Mouse (Mus musculus) CH12.LX (cell line): ENCODE results near the gene 5730596B20Rik. TPM values are rescaled to one million over a fixed set of nuclear protein-coding genes. Genes with fewer than 3 reads are reported as not detected.

ENCODE experiments used
- DNase-seq: peaks from one replicate; pipeline ENCODE4 v3.0.0-alpha.2; 2013; ENCODE audit errors: extremely low read depth
- H3K27ac ChIP-seq: 2 replicates; pipeline ENCODE4 v1.5.1; 2012; ENCODE audit warnings: low read depth, mild to moderate bottlenecking, control low read depth, moderate library complexity; ENCODE audit not compliant: insufficient read depth
- H3K27me3 ChIP-seq: replicated peaks from 2 replicates; pipeline ENCODE3; 2012; ENCODE audit warnings: inconsistent platforms
- H3K36me3 ChIP-seq, 2 experiments: replicated peaks in 1 of 2; 2 replicates each; pipeline versions ENCODE3 to v1.6.1; 2012; ENCODE audit warnings: inconsistent platforms in 1 of 2, low read length in 1 of 2, mild to moderate bottlenecking in 1 of 2, mixed read lengths in 1 of 2, moderate library complexity in 1 of 2; ENCODE audit not compliant: control insufficient read depth in 1 of 2, insufficient read depth in 1 of 2
- H3K4me1 ChIP-seq, 2 experiments: 2 replicates each; pipeline ENCODE4 v1.6.1; 2012; ENCODE audit warnings: inconsistent platforms in 1 of 2, moderate library complexity in 1 of 2; ENCODE audit not compliant: insufficient read depth in 2 of 2, control insufficient read depth in 1 of 2
- H3K4me2 ChIP-seq: 2 replicates; pipeline ENCODE4 v1.6.1; 2012; ENCODE audit warnings: low read depth, mild to moderate bottlenecking, control low read depth; ENCODE audit not compliant: poor library complexity, insufficient read depth, severe bottlenecking
- H3K4me3 ChIP-seq, 3 experiments: fragments of 150-350 bp in 1 of 3; sonication (generic) in 1 of 3; replicated peaks in 1 of 3; 2 replicates each; pipeline versions ENCODE3 to v1.5.1; 2011 to 2012; ENCODE audit warnings: low read depth in 2 of 3, low read length in 2 of 3, mild to moderate bottlenecking in 2 of 3, moderate library complexity in 2 of 3, control low read depth in 1 of 3, improper control_type of control experiment in 1 of 3, inconsistent platforms in 1 of 3, mixed read lengths in 1 of 3; ENCODE audit not compliant: poor library complexity in 1 of 3
- H3K79me2 ChIP-seq: replicated peaks from 2 replicates; pipeline ENCODE4 v1.6.1; 2012; ENCODE audit warnings: mild to moderate bottlenecking, moderate library complexity; ENCODE audit not compliant: control insufficient read depth, poor library complexity, insufficient read depth, severe bottlenecking; ENCODE audit errors: extremely low read depth
- H3K9ac ChIP-seq: 2 replicates; pipeline ENCODE4 v1.6.1; 2012; ENCODE audit warnings: low read depth, mild to moderate bottlenecking, control low read depth, moderate library complexity; ENCODE audit not compliant: insufficient read depth
- H3K9me3 ChIP-seq: replicated peaks from 2 replicates; pipeline ENCODE3; 2012; ENCODE audit warnings: low read length, inconsistent platforms, mixed read lengths
- BHLHE40 ChIP-seq: IDR thresholded peaks from 2 replicates; pipeline ENCODE4 v1.6.1; 2011; ENCODE audit warnings: mild to moderate bottlenecking, low read depth, low read length, improper control_type of control experiment
- CHD1 ChIP-seq: IDR thresholded peaks from 2 replicates; pipeline ENCODE4 v1.6.1; 2012; ENCODE audit warnings: low read depth, low read length, improper control_type of control experiment, inconsistent platforms
- CHD2 ChIP-seq: IDR thresholded peaks from 2 replicates; pipeline ENCODE4 v1.6.1; 2011; ENCODE audit warnings: low read length, improper control_type of control experiment
- CTCF ChIP-seq, 2 experiments: IDR thresholded peaks in 1 of 2; conservative IDR thresholded peaks in 1 of 2; 2 replicates each; pipeline ENCODE4 v1.5.1; 2011 to 2012; ENCODE audit warnings: low read depth in 2 of 2, low read length in 2 of 2, improper control_type of control experiment in 1 of 2, inconsistent platforms in 1 of 2, mild to moderate bottlenecking in 1 of 2, moderate library complexity in 1 of 2
- ELF1 ChIP-seq: IDR thresholded peaks from 2 replicates; pipeline ENCODE4 v1.6.1; 2014; ENCODE audit warnings: low read depth, mild to moderate bottlenecking, inconsistent platforms, low read length, improper control_type of control experiment
- ETS1 ChIP-seq: conservative IDR thresholded peaks from 2 replicates; pipeline ENCODE4 v1.6.1; 2012; ENCODE audit warnings: low read depth, mild to moderate bottlenecking, inconsistent platforms, low read length, improper control_type of control experiment, moderate library complexity
- IRF4 ChIP-seq: IDR thresholded peaks from 2 replicates; pipeline ENCODE4 v1.6.1; 2014; ENCODE audit warnings: low read depth, mild to moderate bottlenecking, inconsistent platforms, low read length, improper control_type of control experiment
- JUN ChIP-seq: IDR thresholded peaks from 2 replicates; pipeline ENCODE4 v1.6.1; 2011; ENCODE audit warnings: low read depth, mild to moderate bottlenecking, low read length, improper control_type of control experiment, moderate library complexity; ENCODE audit not compliant: insufficient read depth
- JUND ChIP-seq: conservative IDR thresholded peaks from 2 replicates; pipeline ENCODE4 v1.6.1; 2011; ENCODE audit warnings: low read depth, low read length, improper control_type of control experiment
- MAFK ChIP-seq: IDR thresholded peaks from 2 replicates; pipeline ENCODE4 v1.6.1; 2011; ENCODE audit warnings: low read length, improper control_type of control experiment; ENCODE audit not compliant: insufficient replicate concordance
- MXI1 ChIP-seq: IDR thresholded peaks from 2 replicates; pipeline ENCODE4 v1.6.1; 2011; ENCODE audit warnings: mild to moderate bottlenecking, low read depth, low read length, improper control_type of control experiment
- MYC ChIP-seq: IDR thresholded peaks from 2 replicates; pipeline ENCODE4 v1.6.1; 2011; ENCODE audit warnings: low read depth, mild to moderate bottlenecking, improper control_type of control experiment, low read length
- NRF1 ChIP-seq: IDR thresholded peaks from 2 replicates; pipeline ENCODE4 v1.6.1; 2014; ENCODE audit warnings: low read depth, mild to moderate bottlenecking, inconsistent platforms, low read length, improper control_type of control experiment, moderate library complexity
- POLR2A ChIP-seq: IDR thresholded peaks from 2 replicates; pipeline ENCODE4 v1.6.1; 2011; ENCODE audit warnings: low read depth, mild to moderate bottlenecking, improper control_type of control experiment, low read length
- RAD21 ChIP-seq: IDR thresholded peaks from 2 replicates; pipeline ENCODE4 v1.6.1; 2011; ENCODE audit warnings: low read depth, mild to moderate bottlenecking, low read length, improper control_type of control experiment, moderate library complexity
- ZKSCAN1 ChIP-seq: IDR thresholded peaks from 2 replicates; pipeline ENCODE4 v1.6.1; 2012; ENCODE audit warnings: low read depth, inconsistent platforms, low read length, improper control_type of control experiment, borderline replicate concordance
- ZMIZ1 ChIP-seq: IDR thresholded peaks from 2 replicates; pipeline ENCODE4 v1.6.1; 2012; ENCODE audit warnings: low read depth, mild to moderate bottlenecking, inconsistent platforms, low read length, improper control_type of control experiment
- dilution Hi-C: fragments of 300-500 bp; cut with MboI; formaldehyde crosslinking; loops from 2 replicates; pipeline ENCODE4 v1.14.3; 2020; ENCODE audit warnings: low sequenced_read_pairs; ENCODE audit not compliant: extremely low pct_unique_long_range_greater_than_20kb, extremely low pct_ligation_motif_present
- in situ Hi-C: fragments of 300-500 bp; cut with MboI; formaldehyde crosslinking; loops from 3 replicates; pipeline ENCODE4 v1.14.3; 2019; ENCODE audit warnings: low sequenced_read_pairs, low pct_ligation_motif_present, low pct_unique_long_range_greater_than_20kb, mixed read lengths
- polyA plus RNA-seq: library from polyadenylated mRNA; unstranded; fragments of >175 nt; gene quantifications from 2 replicates; pipeline ENCODE4 v1.2.1, GENCODE M21; 2012; ENCODE audit warnings: low read depth; ENCODE audit not compliant: insufficient read length
- total RNA-seq, 2 experiments: library from RNA; depleted of rRNA; stranded (reverse); fragments of 300-350 nt in 1 of 2; fragments of >200 nt in 1 of 2; gene quantifications; 2 replicates each; pipeline ENCODE4 v1.2.3; 2012 to 2014

Gene 5730596B20Rik
- total RNA-seq (2012; rRNA removed): not detected in 2 replicates
- total RNA-seq (2014; rRNA removed): not detected in 2 replicates
- polyA plus RNA-seq: 0.07 TPM in 1 of 2 replicates, not detected in the other

DNA sequence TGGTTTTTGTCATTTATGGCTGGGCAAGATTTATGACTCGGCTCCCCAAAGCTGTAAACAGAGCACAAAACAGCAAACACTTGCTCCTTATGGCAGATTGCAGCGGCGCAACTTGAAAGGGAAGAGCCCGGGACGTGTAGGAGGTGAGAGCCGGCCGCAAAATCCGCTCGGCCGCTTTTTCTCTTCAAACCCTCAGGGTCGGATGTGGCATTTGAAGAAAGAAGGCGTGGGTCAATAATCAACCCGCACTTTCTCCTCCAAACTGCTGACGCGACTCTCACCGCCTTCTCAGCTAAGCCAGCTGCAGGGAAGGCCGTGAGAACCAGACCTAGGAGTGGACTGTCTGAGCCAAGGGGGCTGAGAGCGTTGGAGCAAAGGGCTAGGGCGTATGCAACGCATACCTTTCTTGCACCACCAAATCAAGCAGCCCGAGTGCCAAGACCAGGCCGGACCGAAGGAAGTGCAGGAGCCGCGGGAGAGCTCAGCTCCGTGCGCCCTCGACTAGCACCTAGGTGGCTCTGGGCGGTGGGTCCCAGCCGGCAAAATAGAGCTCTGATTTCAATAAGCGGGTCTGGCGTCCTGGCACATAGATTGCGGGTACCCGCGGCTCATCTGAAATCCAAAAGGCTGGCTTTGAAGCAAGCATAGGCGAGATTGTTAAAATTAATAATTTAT, at the start of gene 5730596B20Rik:
Gene 5730596B20Rik, plus strand, starts transcription at position 438 of the 675 bp plus-strand sequence.
- Histone ChIP-seq H3K79me2 (no peaks in the 10 kb centered on the region), H3K27ac (no peak within 1 kb of the TSS), H3K36me3 (peaks cover 0 to 3% of the 10 kb centered on the region in 2 experiments), H3K27me3 (no peaks in the 10 kb centered on the region), H3K9me3 (peaks cover 9% of the 10 kb centered on the region), H3K9ac (no peak within 1 kb of the TSS), H3K4me1 (no peaks in the 10 kb centered on the region), H3K4me2 (no peak within 1 kb of the TSS), H3K4me3 (no peak within 1 kb of the TSS)
- no peak for DNase-seq
- no peak for TF ChIP-seq JUN
- TF ChIP-seq MXI1: no peak
- TF ChIP-seq MAFK: no peak
- TF ChIP-seq NRF1: no peak
- TF ChIP-seq POLR2A: no peak
- TF ChIP-seq ZKSCAN1: no peak
- TF ChIP-seq IRF4: no peak
- TF ChIP-seq MYC: no peak
- in situ Hi-C loops (no loop called here), dilution Hi-C loops (no loop called here)

GRCm38 (mm10) chr6:52137841-52138535, 39.3 kb upstream of the 5730596B20Rik start:
- Histone ChIP-seq H3K9ac (no peak overlapping the region), H3K79me2 (no peaks in the 10 kb centered on the region), H3K27ac (no peak overlapping the region), H3K4me2 (no peak overlapping the region), H3K4me1 (no peaks in the 10 kb centered on the region), H3K9me3 (no peaks in the 10 kb centered on the region), H3K36me3 (no peaks in the 10 kb centered on the region), H3K4me3 (no peak overlapping the region), H3K27me3 (no peaks in the 10 kb centered on the region)
- dilution Hi-C loops: no loop called here
- DNase-seq: no peak
- TF ChIP-seq ZKSCAN1 (no peak), ELF1 (no peak), IRF4 (no peak), ZMIZ1 (no peak), NRF1 (no peak), CHD2 (no peak), BHLHE40 (no peak), CHD1 (no peak), CTCF (conservative IDR thresholded peaks at IDR 0.05 in 1 of 2, IDR thresholded peaks at IDR 0.05 in 1 of 2; ENCODE audit: low read depth in 2 of 2, low read length in 2 of 2) (no peak), JUND (no peak), ETS1 (no peak), RAD21 (no peak)
- in situ Hi-C loops: no loop called here
